Mouse (Mus musculus) megakaryocyte, embryonic 14.5 days (primary cell): Measurements from ENCODE around the gene Tmem53.

Experiments
- FLI1 ChIP-seq: IDR thresholded peaks from 2 replicates; pipeline ENCODE4 v1.6.1; 2012; ENCODE audit warnings: low read length, inconsistent platforms, mixed read lengths
- GATA1 ChIP-seq: IDR thresholded peaks from 3 replicates; pipeline ENCODE4 v1.6.1; 2012; ENCODE audit warnings: mixed read lengths, low read length, inconsistent platforms, borderline replicate concordance

DNA sequence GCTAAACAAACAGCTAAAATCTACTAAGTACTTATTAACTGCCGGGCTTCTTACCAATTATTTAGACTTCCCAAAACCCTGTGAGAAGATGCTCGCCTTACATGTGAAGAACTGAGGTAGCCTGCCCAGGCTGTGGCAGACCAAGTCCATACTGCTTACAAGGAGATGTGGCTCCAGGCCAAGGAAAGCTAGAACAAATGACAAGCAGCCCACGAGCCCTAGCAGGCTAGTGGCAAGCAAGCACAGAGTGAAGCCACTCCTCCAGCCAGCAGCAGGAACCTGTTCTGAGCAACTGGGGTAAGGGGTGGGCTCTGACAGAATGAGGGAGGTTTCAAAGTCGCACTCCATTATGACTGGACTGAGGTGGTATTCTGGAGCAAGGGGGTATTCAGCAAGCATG lies 23.0 kb downstream of the Tmem53 start:
- TF ChIP-seq FLI1 (no peak), GATA1 (no peak)
